Mouse (Mus musculus) intestine, postnatal 0 days (tissue): ENCODE measurements around the gene Sbno2. TPM values are rescaled to one million over a fixed set of nuclear protein-coding genes. Genes with fewer than 3 reads are reported as not detected.

ENCODE experiments used
- ATAC-seq: fragments of 200-750 bp; cut with Nextera tagmentation; 2 replicates; pipeline ENCODE4 v1.8.0; 2017; ENCODE audit warnings: mild to moderate bottlenecking, moderate TSS enrichment, moderate library complexity
- H3K27ac ChIP-seq: fragments of 300-500 bp; sonication (generic); 2 replicates; pipeline ENCODE4 v1.5.1; 2014; ENCODE audit warnings: mild to moderate bottlenecking, low read depth, low read length, moderate library complexity
- H3K27me3 ChIP-seq: fragments of 300-500 bp; sonication (generic); replicated peaks from 2 replicates; pipeline ENCODE4 v1.6.1; 2014; ENCODE audit warnings: low read length, mixed read lengths; ENCODE audit not compliant: control insufficient read depth, insufficient read depth
- H3K36me3 ChIP-seq: fragments of 300-500 bp; sonication (generic); 2 replicates; pipeline ENCODE4 v1.6.1; 2014; ENCODE audit warnings: mild to moderate bottlenecking, moderate library complexity; ENCODE audit not compliant: control insufficient read depth, insufficient read depth
- H3K4me1 ChIP-seq: fragments of 300-500 bp; sonication (generic); replicated peaks from 2 replicates; pipeline ENCODE4 v1.6.1; 2014; ENCODE audit warnings: antibody characterized with exemption, low read length, mixed read lengths; ENCODE audit not compliant: control insufficient read depth, insufficient read depth
- H3K4me2 ChIP-seq: fragments of 300-500 bp; sonication (generic); replicated peaks from 2 replicates; pipeline ENCODE4 v1.6.1; 2014; ENCODE audit warnings: low read depth, mild to moderate bottlenecking, moderate library complexity
- H3K4me3 ChIP-seq: fragments of 300-500 bp; sonication (generic); 2 replicates; pipeline ENCODE4 v1.5.1; 2014; ENCODE audit warnings: low read depth, low read length
- H3K9ac ChIP-seq: fragments of 300-500 bp; sonication (generic); 2 replicates; pipeline ENCODE4 v1.6.1; 2014; ENCODE audit warnings: mild to moderate bottlenecking, low read depth, low read length
- H3K9me3 ChIP-seq: fragments of 300-500 bp; sonication (generic); 2 replicates; pipeline ENCODE4 v1.6.1; 2016; ENCODE audit warnings: mixed run types; ENCODE audit not compliant: control insufficient read depth
- CTCF ChIP-seq: sonication (generic); IDR thresholded peaks from 2 replicates; pipeline ENCODE4 v1.5.1; 2016; ENCODE audit warnings: low read depth, mild to moderate bottlenecking, control low read depth, antibody characterized with exemption, moderate library complexity
- WGBS: fragments of 180-500 bp; shearing (Covaris S2); extraction: QIAGEN DNeasy Blood & Tissue Kit; methylation state at CpG from one replicate; pipeline ENCODE4 v1.1.7; 2014; 5-methylcytosine and 5-hydroxymethylcytosine counted together
- polyA plus RNA-seq: library from polyadenylated mRNA; unstranded; fragments of >200 nt; fragmentation: Nextera tagmentation; extraction: Ambion mirVana; gene quantifications from 2 replicates; pipeline ENCODE4 v1.2.1, GENCODE M21; 2015

Sbno2 gene
- polyA plus RNA-seq, 1 experiment from 2014 or later: 9.8 TPM

GRCm38 (mm10) chr10:80051618-80052373 lies 53.6 kb downstream of the Sbno2 start:
- H3K9me3 ChIP-seq: no peaks in the 10 kb centered on the region
- H3K4me2 ChIP-seq: 0 out of 2 replicates have a peak overlapping the region, but pooled peaks have one; percentile 6
- H3K9ac ChIP-seq: peak overlapping the region; percentile 31
- TF ChIP-seq CTCF: no peak
- H3K27me3 ChIP-seq: no peaks in the 10 kb centered on the region
- no peak overlapping the region for H3K4me3 ChIP-seq
- peak overlapping the region; percentile 95 for H3K27ac ChIP-seq
- H3K36me3 ChIP-seq: peaks cover 11% of the 10 kb centered on the region
- 25% methylated on average over 14 of the region's 14 CpGs for WGBS
- H3K4me1 ChIP-seq: peaks cover 2% of the 10 kb centered on the region; the same call in 1 of the 2 replicates
- ATAC-seq: peak; percentile 58

- no peak for TF ChIP-seq CTCF
- no peak for ATAC-seq
- WGBS: 27% methylated on average over 15 of the region's 15 CpGs
- Histone ChIP-seq H3K4me3 (no peak overlapping the region), H3K9me3 (no peaks in the 10 kb centered on the region), H3K4me1 (peaks cover 2% of the 10 kb centered on the region; the same call in 1 of the 2 replicates), H3K4me2 (0 out of 2 replicates have a peak overlapping the region, but pooled peaks have one; percentile 6), H3K27me3 (no peaks in the 10 kb centered on the region), H3K36me3 (peaks cover 6% of the 10 kb centered on the region; the same call in 1 of the 2 replicates), H3K27ac (peak overlapping the region; percentile 95), H3K9ac (peak overlapping the region; percentile 31)
Observed at GRCm38 (mm10) chr10:80050885-80051617, 54.3 kb downstream of the Sbno2 start.

GRCm38 (mm10) chr10:80050244-80050643 lies 55.1 kb downstream of the Sbno2 start:
- WGBS: 43% methylated on average over 6 of the region's 6 CpGs
- H3K9me3 ChIP-seq: no peaks in the 10 kb centered on the region
- H3K9ac ChIP-seq: no peak overlapping the region
- H3K27ac ChIP-seq: peak overlapping the region; percentile 95; the same call in 1 of the 2 replicates
- H3K4me3 ChIP-seq: no peak overlapping the region
- ATAC-seq: no peak
- no peak overlapping the region for H3K4me2 ChIP-seq
- peaks cover 2% of the 10 kb centered on the region; the same call in 1 of the 2 replicates for H3K4me1 ChIP-seq
- H3K27me3 ChIP-seq: no peaks in the 10 kb centered on the region
- no peak for TF ChIP-seq CTCF
- H3K36me3 ChIP-seq: no peaks in the 10 kb centered on the region

- Histone ChIP-seq H3K27ac (peak overlapping the region; percentile 9; the same call in 1 of the 2 replicates), H3K4me3 (no peak overlapping the region), H3K9ac (no peak overlapping the region), H3K27me3 (no peaks in the 10 kb centered on the region), H3K4me2 (no peak overlapping the region), H3K9me3 (no peaks in the 10 kb centered on the region), H3K36me3 (no peaks in the 10 kb centered on the region), H3K4me1 (peaks cover 2% of the 10 kb centered on the region; the same call in 1 of the 2 replicates)
- TF ChIP-seq CTCF: no peak
- 48% methylated on average over 3 of the region's 3 CpGs for whole genome bisulfite sequencing
- ATAC-seq: no peak
Observed at GRCm38 (mm10) chr10:80048834-80049233, 56.5 kb downstream of the Sbno2 start.

- WGBS: 54% methylated on average over 5 of the region's 5 CpGs
- no peak overlapping the region for H3K4me3 ChIP-seq
- peak overlapping the region; percentile 9; the same call in 1 of the 2 replicates for H3K27ac ChIP-seq
- no peak overlapping the region for H3K4me2 ChIP-seq
- H3K4me1 ChIP-seq: peaks cover 2% of the 10 kb centered on the region; the same call in 1 of the 2 replicates
- H3K27me3 ChIP-seq: no peaks in the 10 kb centered on the region
- H3K36me3 ChIP-seq: no peaks in the 10 kb centered on the region
- no peak for TF ChIP-seq CTCF
- H3K9ac ChIP-seq: no peak overlapping the region
- ATAC-seq: no peak
- H3K9me3 ChIP-seq: no peaks in the 10 kb centered on the region
Observed at GRCm38 (mm10) chr10:80048396-80048795, 57.0 kb downstream of the Sbno2 start.

GRCm38 (mm10) chr10:80047041-80047565 lies 58.3 kb downstream of the Sbno2 start, which contains the start of gene Gpx4:
Gene Gpx4 (plus strand): TSS chr10:80047166.
- H3K4me3 ChIP-seq: no peak within 1 kb of the TSS
- peaks cover 2% of the 10 kb centered on the region; the same call in 1 of the 2 replicates for H3K4me1 ChIP-seq
- ATAC-seq: no peak
- H3K4me2 ChIP-seq: no peak within 1 kb of the TSS
- H3K9ac ChIP-seq: no peak within 1 kb of the TSS
- no peak for TF ChIP-seq CTCF
- WGBS: 74% methylated on average over 9 of the region's 9 CpGs
- H3K9me3 ChIP-seq: no peaks in the 10 kb centered on the region
- no peaks in the 10 kb centered on the region for H3K36me3 ChIP-seq
- H3K27ac ChIP-seq: 0 out of 2 replicates have a peak within 1 kb of the TSS, but pooled peaks have one; percentile 15
- H3K27me3 ChIP-seq: no peaks in the 10 kb centered on the region
